Mouse (Mus musculus): ENCODE data around the gene Rbm6. TPM values are rescaled to one million over a fixed set of nuclear protein-coding genes. Genes with fewer than 3 reads are reported as not detected.
A peak's percentile ranks its signal among the peaks of the same experiment; 100 is the strongest.

Rbm6 gene
- polyA plus RNA-seq, 1 experiment = 16.4 TPM

GRCm38 (mm10) chr9:107759593-107759992 lies 113.4 kb downstream of the Rbm6 start:
- Histone ChIP-seq H3K4me3 (ENCODE audit: low read depth, low read length) (no peak overlapping the region), H3K36me3 (ENCODE audit: control insufficient read depth, insufficient read depth, low read length) (peaks cover 75% of the 10 kb centered on the region), H3K27me3 (ENCODE audit: control insufficient read depth, insufficient read depth, low read length) (no peaks in the 10 kb centered on the region), H3K27ac (ENCODE audit: insufficient read depth, low read depth, low read length) (no peak overlapping the region), H3K4me1 (ENCODE audit: control insufficient read depth, insufficient read depth, insufficient read length, low read length) (no peaks in the 10 kb centered on the region)
- 88% methylated on average over 6 of the region's 6 CpGs for WGBS
- TF ChIP-seq POLR2A (IDR thresholded peaks at IDR 0.05; ENCODE audit: low read depth, low read length) (no peak), CTCF (IDR thresholded peaks at IDR 0.05; ENCODE audit: extremely low read depth, insufficient read length, insufficient replicate concordance, low read depth, low read length) (no peak)

- no peaks in the 10 kb centered on the region for H3K4me1 ChIP-seq (ENCODE audit: control insufficient read depth, insufficient read depth, insufficient read length, low read length)
- 86% methylated on average over 5 of the region's 5 CpGs for WGBS
- no peaks in the 10 kb centered on the region for H3K27me3 ChIP-seq (ENCODE audit: control insufficient read depth, insufficient read depth, low read length)
- no peak overlapping the region for H3K4me3 ChIP-seq (ENCODE audit: low read depth, low read length)
- peaks cover 86% of the 10 kb centered on the region for H3K36me3 ChIP-seq (ENCODE audit: control insufficient read depth, insufficient read depth, low read length)
- H3K27ac ChIP-seq (ENCODE audit: insufficient read depth, low read depth, low read length) = no peak overlapping the region
- TF ChIP-seq CTCF (IDR thresholded peaks at IDR 0.05; ENCODE audit: extremely low read depth, insufficient read length, insufficient replicate concordance, low read depth, low read length) = no peak
- no peak for TF ChIP-seq POLR2A (IDR thresholded peaks at IDR 0.05; ENCODE audit: low read depth, low read length)
Observed at GRCm38 (mm10) chr9:107750378-107750777, 122.7 kb downstream of the Rbm6 start.

DNA sequence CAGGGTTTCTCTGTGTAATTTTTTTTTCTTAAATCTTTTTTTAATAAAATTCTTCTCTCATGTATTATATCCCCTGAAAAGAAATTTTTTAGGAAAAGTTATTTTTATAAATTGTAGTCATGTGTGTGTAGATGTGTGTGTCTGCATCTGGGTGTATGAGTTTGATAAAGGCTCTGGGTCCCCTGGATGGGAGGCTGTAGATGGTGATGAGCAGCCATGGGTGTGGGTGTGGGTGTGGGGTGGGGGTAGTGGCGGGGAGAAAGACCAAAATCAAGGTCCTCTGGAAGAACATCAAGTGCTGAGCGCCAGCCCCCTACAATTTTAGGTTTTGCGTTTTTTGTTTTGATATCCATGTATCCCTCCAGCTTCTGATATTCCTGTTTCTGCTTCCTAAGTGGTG lies 125.0 kb downstream of the Rbm6 start:
- no peaks in the 10 kb centered on the region for H3K4me1 ChIP-seq (ENCODE audit: control insufficient read depth, insufficient read depth, insufficient read length, low read length)
- peaks cover 90% of the 10 kb centered on the region for H3K36me3 ChIP-seq (ENCODE audit: control insufficient read depth, insufficient read depth, low read length)
- no peak overlapping the region for H3K27ac ChIP-seq (ENCODE audit: insufficient read depth, low read depth, low read length)
- H3K4me3 ChIP-seq (ENCODE audit: low read depth, low read length) = no peak overlapping the region
- no peaks in the 10 kb centered on the region for H3K27me3 ChIP-seq (ENCODE audit: control insufficient read depth, insufficient read depth, low read length)
- WGBS = 94% methylated on average over 3 of the region's 3 CpGs
- TF ChIP-seq CTCF (IDR thresholded peaks at IDR 0.05; ENCODE audit: extremely low read depth, insufficient read length, insufficient replicate concordance, low read depth, low read length) (no peak), POLR2A (IDR thresholded peaks at IDR 0.05; ENCODE audit: low read depth, low read length) (no peak)

DNA sequence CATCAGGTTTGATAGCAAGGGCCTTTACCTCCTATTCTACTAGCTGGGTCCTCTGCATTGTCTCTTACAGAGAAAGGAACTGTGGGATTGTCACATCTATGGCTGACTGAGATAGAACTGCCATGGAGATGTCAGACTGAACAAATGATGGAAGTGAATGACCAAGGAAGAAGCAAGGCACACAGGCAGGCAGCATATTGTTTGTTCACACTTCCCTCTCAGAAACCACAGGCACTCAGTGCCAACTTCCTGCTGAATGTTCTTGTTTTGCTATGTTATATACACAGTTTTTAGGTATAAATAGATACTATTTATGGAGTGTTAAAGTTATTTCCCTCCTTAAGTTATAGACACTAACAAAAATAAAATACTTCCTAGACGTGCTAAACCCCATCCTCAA lies 125.7 kb downstream of the Rbm6 start:
- Histone ChIP-seq H3K27ac (ENCODE audit: insufficient read depth, low read depth, low read length) (no peak overlapping the region), H3K4me1 (ENCODE audit: control insufficient read depth, insufficient read depth, insufficient read length, low read length) (no peaks in the 10 kb centered on the region), H3K4me3 (ENCODE audit: low read depth, low read length) (no peak overlapping the region), H3K27me3 (ENCODE audit: control insufficient read depth, insufficient read depth, low read length) (no peaks in the 10 kb centered on the region), H3K36me3 (ENCODE audit: control insufficient read depth, insufficient read depth, low read length) (peaks cover 91% of the 10 kb centered on the region)
- TF ChIP-seq POLR2A (IDR thresholded peaks at IDR 0.05; ENCODE audit: low read depth, low read length) (no peak), CTCF (IDR thresholded peaks at IDR 0.05; ENCODE audit: extremely low read depth, insufficient read length, insufficient replicate concordance, low read depth, low read length) (no peak)
- WGBS = 73% methylated on average over 1 of the region's 1 CpGs

DNA sequence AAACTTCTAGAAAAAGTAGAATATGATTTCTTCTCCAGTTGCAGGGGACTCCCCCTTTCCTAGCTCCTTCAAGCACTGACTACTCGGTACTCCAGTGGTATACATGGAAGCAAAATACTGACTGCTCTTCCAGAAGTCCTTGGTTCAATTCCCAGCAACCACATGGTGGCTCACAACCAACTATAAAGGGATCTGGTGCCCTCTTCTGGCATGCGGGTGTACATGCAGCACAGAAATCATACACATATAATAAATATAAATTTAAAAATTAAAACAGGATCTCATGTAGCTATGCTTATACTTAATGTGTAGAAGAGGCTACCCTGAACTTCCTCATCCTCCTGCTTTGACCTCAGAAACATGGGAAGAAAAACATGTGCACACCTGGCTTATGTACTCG lies 126.4 kb downstream of the Rbm6 start:
- TF ChIP-seq POLR2A (IDR thresholded peaks at IDR 0.05; ENCODE audit: low read depth, low read length) = no peak
- TF ChIP-seq CTCF (IDR thresholded peaks at IDR 0.05; ENCODE audit: extremely low read depth, insufficient read length, insufficient replicate concordance, low read depth, low read length) = no peak
- WGBS = 95% methylated on average over 3 of the region's 3 CpGs
- Histone ChIP-seq H3K27ac (ENCODE audit: insufficient read depth, low read depth, low read length) (no peak overlapping the region), H3K4me3 (ENCODE audit: low read depth, low read length) (no peak overlapping the region), H3K36me3 (ENCODE audit: control insufficient read depth, insufficient read depth, low read length) (peaks cover 91% of the 10 kb centered on the region), H3K27me3 (ENCODE audit: control insufficient read depth, insufficient read depth, low read length) (no peaks in the 10 kb centered on the region), H3K4me1 (ENCODE audit: control insufficient read depth, insufficient read depth, insufficient read length, low read length) (no peaks in the 10 kb centered on the region)

GRCm38 (mm10) chr9:107744061-107744460 lies 129.0 kb downstream of the Rbm6 start:
- Histone ChIP-seq H3K36me3 (ENCODE audit: control insufficient read depth, insufficient read depth, low read length) (peaks cover 85% of the 10 kb centered on the region), H3K4me3 (ENCODE audit: low read depth, low read length) (no peak overlapping the region), H3K27ac (ENCODE audit: insufficient read depth, low read depth, low read length) (no peak overlapping the region)

GRCm38 (mm10) chr9:107738841-107739202 lies 134.2 kb downstream of the Rbm6 start:
- Histone ChIP-seq H3K36me3 (ENCODE audit: control insufficient read depth, insufficient read depth, low read length) (peaks cover 41% of the 10 kb centered on the region), H3K4me3 (ENCODE audit: low read depth, low read length) (no peak overlapping the region), H3K27me3 (ENCODE audit: control insufficient read depth, insufficient read depth, low read length) (peaks cover 9% of the 10 kb centered on the region; the same call in 1 of the 2 replicates), H3K4me1 (ENCODE audit: control insufficient read depth, insufficient read depth, insufficient read length, low read length) (0 out of 2 replicates have a peak, but pooled peaks cover 2% of the 10 kb centered on the region), H3K27ac (ENCODE audit: insufficient read depth, low read depth, low read length) (no peak overlapping the region)
- no peak for TF ChIP-seq POLR2A (IDR thresholded peaks at IDR 0.05; ENCODE audit: low read depth, low read length)
- TF ChIP-seq CTCF (IDR thresholded peaks at IDR 0.05; ENCODE audit: extremely low read depth, insufficient read length, insufficient replicate concordance, low read depth, low read length) = peak; percentile 70; the same call in 1 of the 2 replicates
- 56% methylated on average over 4 of the region's 4 CpGs for WGBS

More at GRCm38 (mm10) chr9:107744061-107744460, 129.0 kb downstream of the Rbm6 start:
- no peaks in the 10 kb centered on the region for H3K27me3 ChIP-seq (ENCODE audit: control insufficient read depth, insufficient read depth, low read length)
- TF ChIP-seq CTCF (IDR thresholded peaks at IDR 0.05; ENCODE audit: extremely low read depth, insufficient read length, insufficient replicate concordance, low read depth, low read length) = no peak
- no peak for TF ChIP-seq POLR2A (IDR thresholded peaks at IDR 0.05; ENCODE audit: low read depth, low read length)
- H3K4me1 ChIP-seq (ENCODE audit: control insufficient read depth, insufficient read depth, insufficient read length, low read length) = no peaks in the 10 kb centered on the region
- WGBS = 89% methylated on average over 6 of the region's 6 CpGs
